Mouse (Mus musculus) small intestine, adult 2 months (tissue): ENCODE measurements around the gene Vps37b. TPM values are rescaled to one million over a fixed set of nuclear protein-coding genes. Genes with fewer than 3 reads are reported as not detected.

Source experiments
- H3K27ac ChIP-seq: fragments of 200-500 bp; 2 replicates; pipeline ENCODE4 v1.5.1; 2012; ENCODE audit warnings: low read depth, low read length, control low read depth, inconsistent platforms; ENCODE audit not compliant: insufficient read depth
- H3K27me3 ChIP-seq: fragments of 200-500 bp; 2 replicates; pipeline ENCODE4 v1.6.1; 2012; ENCODE audit warnings: mild to moderate bottlenecking, moderate library complexity, low read length, inconsistent platforms; ENCODE audit not compliant: control insufficient read depth, insufficient read depth
- H3K36me3 ChIP-seq: fragments of 200-500 bp; 2 replicates; pipeline ENCODE4 v1.6.1; 2012; ENCODE audit warnings: mild to moderate bottlenecking, low read length, control low read depth, inconsistent platforms; ENCODE audit not compliant: control insufficient read depth, insufficient read depth
- H3K4me1 ChIP-seq: fragments of 200-500 bp; 2 replicates; pipeline ENCODE4 v1.6.1; 2012; ENCODE audit warnings: low read length, inconsistent platforms, mixed read lengths; ENCODE audit not compliant: control insufficient read depth, insufficient read depth, insufficient read length
- H3K4me3 ChIP-seq: fragments of 200-500 bp; 2 replicates; pipeline ENCODE4 v1.5.1; 2012; ENCODE audit warnings: low read depth, mild to moderate bottlenecking, control low read depth, inconsistent platforms, low read length, moderate library complexity
- CTCF ChIP-seq: fragments of 200-500 bp; IDR thresholded peaks from 2 replicates; pipeline ENCODE4 v1.5.1; 2012; ENCODE audit warnings: low read depth, mild to moderate bottlenecking, control low read depth, inconsistent platforms, low read length, moderate library complexity, mixed read lengths; ENCODE audit not compliant: insufficient replicate concordance, insufficient read length; ENCODE audit errors: extremely low read depth
- POLR2A ChIP-seq: fragments of 200-500 bp; IDR thresholded peaks from 2 replicates; pipeline ENCODE4 v1.6.1; 2012; ENCODE audit warnings: low read depth, mild to moderate bottlenecking, control low read depth, inconsistent platforms, low read length, moderate library complexity
- WGBS: fragments of 180-500 bp; shearing (Covaris S2); methylation state at CpG from one replicate; pipeline ENCODE4 v1.1.7; 2018; 5-methylcytosine and 5-hydroxymethylcytosine counted together
- polyA plus RNA-seq: library from polyadenylated mRNA; depleted of rRNA; stranded (reverse); fragments of >200 nt; gene quantifications from 2 replicates; pipeline ENCODE4 v1.2.3, GENCODE M21; 2012

Vps37b gene
- polyA plus RNA-seq, 1 experiment, result 55.6 TPM

DNA sequence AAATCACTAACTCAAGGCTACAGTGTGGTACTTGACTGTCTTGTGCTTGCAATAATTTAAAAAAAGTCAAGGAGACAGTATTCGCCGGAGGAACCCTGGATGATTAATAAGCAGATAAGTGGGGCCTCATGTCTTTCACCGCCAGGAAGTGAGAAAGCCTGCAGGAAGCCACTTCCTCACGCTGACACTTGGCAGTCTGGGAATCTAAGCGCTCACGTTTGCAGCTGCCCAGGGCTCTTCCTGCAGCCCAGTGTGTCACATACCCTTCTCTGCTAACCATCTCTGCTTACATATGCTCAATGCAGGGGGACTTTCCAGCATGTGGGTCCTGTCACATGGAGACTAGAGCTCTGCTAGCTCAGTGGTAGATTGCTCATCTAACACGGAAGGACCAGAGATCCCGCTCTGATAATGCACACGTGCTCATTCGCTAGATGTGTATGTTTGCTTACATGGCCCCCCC lies 42.8 kb upstream of the Vps37b start:
- 29% methylated on average over 10 of the region's 10 CpGs for WGBS
- Histone ChIP-seq H3K27me3 (no peaks in the 10 kb centered on the region), H3K27ac (no peak overlapping the region), H3K4me1 (peaks cover 39% of the 10 kb centered on the region), H3K4me3 (no peak overlapping the region), H3K36me3 (0 out of 2 replicates have a peak, but pooled peaks cover 3% of the 10 kb centered on the region)
- no peak for TF ChIP-seq POLR2A

GRCm38 (mm10) chr5:124073682-124074081 lies 41.6 kb upstream of the Vps37b start:
- Histone ChIP-seq H3K4me1 (peaks cover 42% of the 10 kb centered on the region), H3K27ac (no peak overlapping the region), H3K4me3 (no peak overlapping the region), H3K27me3 (no peaks in the 10 kb centered on the region), H3K36me3 (0 out of 2 replicates have a peak, but pooled peaks cover 3% of the 10 kb centered on the region)
- TF ChIP-seq CTCF (no peak), POLR2A (no peak)
- WGBS, result 84% methylated on average over 9 of the region's 9 CpGs

DNA sequence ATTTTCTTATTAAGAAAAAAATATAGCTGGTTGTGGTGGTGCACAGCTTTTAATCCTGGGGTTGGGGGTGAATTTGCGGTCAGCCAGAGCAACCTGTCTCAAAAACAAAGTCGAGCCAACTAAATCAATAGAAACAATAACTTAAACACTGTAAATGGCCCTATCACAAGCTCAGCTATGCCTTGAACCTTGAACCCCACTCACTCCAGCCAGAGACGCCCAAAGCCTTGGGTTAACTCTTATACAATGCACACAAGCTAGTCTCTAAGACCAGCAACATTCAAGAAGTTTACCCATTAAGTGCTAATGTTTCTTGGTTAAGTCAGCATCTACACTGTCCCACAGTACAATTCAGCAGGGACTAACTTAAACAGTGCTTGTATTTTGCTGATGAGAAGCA lies 37.6 kb upstream of the Vps37b start:
- Histone ChIP-seq H3K27ac (peak overlapping the region; percentile 80), H3K4me3 (no peak overlapping the region), H3K36me3 (0 out of 2 replicates have a peak, but pooled peaks cover 3% of the 10 kb centered on the region), H3K27me3 (no peaks in the 10 kb centered on the region), H3K4me1 (peaks cover 19% of the 10 kb centered on the region)
- no peak for TF ChIP-seq POLR2A
- no peak for TF ChIP-seq CTCF
- WGBS, result 23% methylated on average over 3 of the region's 3 CpGs

DNA sequence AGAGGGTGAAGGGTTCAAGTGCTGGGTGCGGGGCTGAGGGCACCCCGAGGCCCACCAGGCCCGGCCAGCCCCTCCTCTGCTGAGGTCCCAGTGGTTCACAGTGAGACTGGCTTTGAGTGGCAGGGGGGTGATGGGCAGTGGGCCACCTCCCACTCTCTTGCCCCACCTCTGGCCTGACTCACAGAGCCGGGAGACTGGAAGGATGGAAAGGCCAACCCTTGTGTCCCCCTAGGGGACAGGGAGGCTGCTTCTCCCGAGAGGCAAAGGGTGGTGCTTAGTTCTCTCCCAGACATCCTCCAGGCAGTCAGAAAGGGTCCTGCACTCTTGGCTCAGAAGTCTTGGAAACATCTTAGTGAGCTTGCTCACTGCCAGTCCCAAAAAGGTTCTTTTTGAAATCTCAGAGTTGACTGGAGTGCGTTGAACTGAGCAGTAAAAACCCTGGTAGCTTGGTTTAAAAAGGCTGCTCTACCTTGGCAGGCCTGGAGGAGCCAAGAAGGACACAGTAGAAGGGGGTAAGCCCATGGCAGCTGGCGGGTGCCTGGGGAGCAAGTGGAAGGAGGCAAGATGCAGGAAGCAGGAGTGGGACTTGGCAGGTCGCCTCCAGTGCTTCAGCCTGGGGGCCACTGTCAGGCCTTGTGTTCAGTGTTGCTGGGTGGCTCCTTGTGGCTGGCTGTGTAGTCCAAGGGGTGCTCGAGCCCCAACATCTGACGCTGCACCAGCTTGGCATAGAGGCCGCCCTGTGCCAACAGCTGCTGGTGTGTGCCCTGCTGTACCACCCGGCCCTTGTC lies 30.2 kb upstream of the Vps37b start:
- no peak for TF ChIP-seq CTCF
- no peak for TF ChIP-seq POLR2A
- 85% methylated on average over 12 of the region's 12 CpGs for WGBS

GRCm38 (mm10) chr5:124059677-124060076 lies 27.6 kb upstream of the Vps37b start:
- Histone ChIP-seq H3K27ac (peak overlapping the region; percentile 55), H3K36me3 (0 out of 2 replicates have a peak, but pooled peaks cover 2% of the 10 kb centered on the region), H3K4me1 (no peaks in the 10 kb centered on the region), H3K27me3 (no peaks in the 10 kb centered on the region), H3K4me3 (peak overlapping the region; percentile 26)
- WGBS, result 66% methylated on average over 5 of the region's 5 CpGs
- TF ChIP-seq POLR2A (no peak), CTCF (no peak)

More for the DNA sequence above, 30.2 kb upstream of the Vps37b start:
- H3K4me3 ChIP-seq, result no peak overlapping the region
- no peak overlapping the region for H3K27ac ChIP-seq
- 0 out of 2 replicates have a peak, but pooled peaks cover 2% of the 10 kb centered on the region for H3K36me3 ChIP-seq
- no peaks in the 10 kb centered on the region for H3K4me1 ChIP-seq
- H3K27me3 ChIP-seq, result no peaks in the 10 kb centered on the region

GRCm38 (mm10) chr5:124058749-124059148 lies 26.7 kb upstream of the Vps37b start:
- Histone ChIP-seq H3K36me3 (0 out of 2 replicates have a peak, but pooled peaks cover 2% of the 10 kb centered on the region), H3K27me3 (no peaks in the 10 kb centered on the region), H3K4me3 (no peak overlapping the region), H3K4me1 (no peaks in the 10 kb centered on the region), H3K27ac (no peak overlapping the region)
- no peak for TF ChIP-seq POLR2A
- TF ChIP-seq CTCF, result no peak
- 92% methylated on average over 7 of the region's 7 CpGs for whole genome bisulfite sequencing

GRCm38 (mm10) chr5:124056956-124057355 lies 24.9 kb upstream of the Vps37b start:
- H3K27ac ChIP-seq, result no peak overlapping the region
- no peak for TF ChIP-seq CTCF
- no peak for TF ChIP-seq POLR2A
- peaks cover 2% of the 10 kb centered on the region; the same call in 1 of the 2 replicates for H3K4me1 ChIP-seq
- no peaks in the 10 kb centered on the region for H3K36me3 ChIP-seq
- no peaks in the 10 kb centered on the region for H3K27me3 ChIP-seq
- H3K4me3 ChIP-seq, result no peak overlapping the region
- 33% methylated on average over 4 of the region's 4 CpGs for WGBS
